Mouse (Mus musculus) naive thymus-derived CD4-positive, alpha-beta T cell, adult 2 months (primary cell): ENCODE measurements around the gene Pnpo.

Source experiments
- DNase-seq: peaks from one replicate; pipeline ENCODE4 v3.0.0-alpha.2; 2011; ENCODE audit warnings: low read depth

Pnpo gene

DNA sequence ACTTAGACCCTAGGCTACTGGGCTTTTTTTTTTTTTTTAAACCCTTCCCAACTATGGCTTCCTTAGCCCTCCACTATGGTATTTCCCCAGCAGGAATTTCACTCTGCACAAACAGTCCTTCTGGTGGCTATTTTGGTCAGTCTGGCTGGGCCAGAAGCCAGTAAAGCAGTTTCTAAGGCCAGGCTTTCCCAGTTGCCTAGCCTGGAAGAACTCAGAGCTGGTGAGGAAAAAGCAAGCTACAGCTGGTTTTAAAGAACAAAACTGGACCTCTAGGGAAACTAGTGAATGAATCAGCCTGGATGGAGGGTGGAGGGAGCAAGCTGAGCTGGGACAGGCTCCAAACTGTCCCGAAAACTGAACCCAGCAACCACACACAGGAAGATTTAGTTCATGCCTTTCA, 26.0 kb upstream of the Pnpo start:
- no peak for DNase-seq

GRCm38 (mm10) chr11:96969280-96969722, 25.5 kb upstream of the Pnpo start:
- DNase-seq, result no peak

- no peak for DNase-seq
Observed at GRCm38 (mm10) chr11:96968476-96968875, 24.7 kb upstream of the Pnpo start.

DNA sequence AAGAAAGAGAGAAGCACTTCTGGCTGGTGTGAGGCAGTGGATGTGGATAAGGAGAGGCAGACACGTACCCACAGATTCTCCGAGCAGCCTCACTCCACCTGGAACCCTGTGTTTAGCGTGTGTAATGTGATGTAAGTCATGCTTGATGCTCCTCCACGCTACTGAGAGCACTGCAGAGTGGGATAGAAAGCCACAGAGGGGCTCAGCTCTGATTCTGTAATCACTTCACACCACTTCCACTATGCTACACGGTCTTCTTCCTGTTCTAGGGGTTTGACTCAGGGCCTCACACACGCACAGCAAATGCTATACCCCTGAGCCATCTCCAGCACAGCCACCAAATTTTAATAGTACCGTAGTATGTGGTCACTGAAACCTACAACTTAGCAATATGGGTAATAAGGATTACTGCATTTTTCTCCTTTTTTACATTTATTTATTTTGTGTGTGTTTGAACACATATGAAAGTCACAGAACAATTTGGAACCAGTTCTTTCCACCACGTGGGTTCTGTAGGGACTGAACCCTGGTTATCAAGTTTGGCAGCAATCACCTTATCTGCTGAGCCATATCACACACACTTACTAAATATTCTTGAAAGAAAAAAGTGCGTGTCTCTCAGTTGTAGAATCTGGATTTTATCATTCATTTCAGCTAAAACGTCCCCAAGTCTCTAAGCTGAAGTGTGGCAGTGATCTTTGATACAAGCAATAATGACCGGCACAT, 23.9 kb upstream of the Pnpo start:
- no peak for DNase-seq

DNA sequence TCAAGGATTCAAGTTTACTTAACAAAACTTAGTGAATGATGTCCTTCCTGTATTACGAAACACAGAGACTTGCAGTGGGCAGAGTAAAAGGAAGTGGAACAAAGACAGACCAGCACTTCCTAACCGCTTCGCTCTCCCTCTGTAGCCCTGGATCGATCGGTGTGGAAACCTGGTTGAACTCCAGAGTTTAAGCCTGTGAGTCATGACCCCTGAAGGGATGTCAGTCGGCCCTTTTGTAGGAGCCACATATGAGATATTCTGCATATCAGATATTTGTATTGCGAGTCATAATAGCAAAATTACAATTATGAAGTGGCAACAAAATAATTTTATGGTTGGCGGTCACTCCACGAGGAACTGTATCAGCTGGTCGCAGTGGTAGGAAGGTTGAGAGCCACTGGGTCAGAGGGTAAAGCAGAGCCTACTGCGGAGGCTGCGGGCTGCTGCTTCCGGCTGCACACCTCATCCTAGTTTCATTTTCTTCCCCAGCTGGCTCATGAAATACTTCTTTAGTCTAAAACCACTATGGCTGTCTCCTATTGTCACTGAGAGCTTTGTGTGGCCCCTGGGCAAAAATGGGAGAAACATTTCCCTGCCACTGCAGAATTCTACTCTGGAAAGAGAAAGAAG, 23.2 kb upstream of the Pnpo start:
- peak; percentile 77 for DNase-seq

DNA sequence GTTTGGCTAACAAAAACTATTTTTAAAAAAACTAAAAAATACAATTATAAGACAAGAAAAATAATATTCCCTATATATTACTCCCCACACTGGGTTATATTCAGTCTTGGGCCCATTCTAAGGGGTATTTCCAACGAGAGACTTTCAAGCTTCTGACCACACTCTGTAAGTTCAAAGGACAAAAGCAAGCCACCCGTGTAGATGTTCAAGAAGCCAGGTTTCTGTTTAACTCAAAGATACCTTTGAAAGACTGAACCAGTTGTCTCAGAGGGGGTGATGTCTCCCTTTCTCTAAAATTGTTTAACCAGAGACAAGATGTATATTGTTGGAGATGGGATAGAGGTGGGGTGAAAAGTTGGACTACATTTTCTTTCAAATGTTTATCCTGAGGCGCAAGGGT, 22.4 kb upstream of the Pnpo start:
- no peak for DNase-seq

DNA sequence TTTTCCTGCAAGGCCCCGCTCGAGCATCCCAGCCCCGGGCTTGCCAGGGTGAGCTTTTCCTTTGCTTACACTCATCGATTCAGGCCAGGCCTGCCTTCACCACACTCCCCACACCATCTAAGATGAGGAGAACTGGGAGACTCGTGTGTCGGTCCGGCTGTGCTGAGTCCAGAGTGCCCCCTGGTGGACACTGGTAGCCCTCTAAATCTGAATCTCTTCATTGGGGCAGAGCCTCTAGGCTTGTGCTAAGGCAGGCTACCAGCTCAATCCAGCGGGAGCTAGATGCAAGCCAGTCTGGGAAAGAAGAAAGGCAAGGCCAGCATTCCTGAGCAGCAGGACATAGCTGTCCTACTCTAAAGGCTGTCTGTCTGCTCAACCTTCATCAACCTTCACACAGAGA, 19.8 kb upstream of the Pnpo start:
- peak; percentile 86 for DNase-seq

- no peak for DNase-seq
Observed at GRCm38 (mm10) chr11:96957061-96957805, 13.4 kb upstream of the Pnpo start.

DNA sequence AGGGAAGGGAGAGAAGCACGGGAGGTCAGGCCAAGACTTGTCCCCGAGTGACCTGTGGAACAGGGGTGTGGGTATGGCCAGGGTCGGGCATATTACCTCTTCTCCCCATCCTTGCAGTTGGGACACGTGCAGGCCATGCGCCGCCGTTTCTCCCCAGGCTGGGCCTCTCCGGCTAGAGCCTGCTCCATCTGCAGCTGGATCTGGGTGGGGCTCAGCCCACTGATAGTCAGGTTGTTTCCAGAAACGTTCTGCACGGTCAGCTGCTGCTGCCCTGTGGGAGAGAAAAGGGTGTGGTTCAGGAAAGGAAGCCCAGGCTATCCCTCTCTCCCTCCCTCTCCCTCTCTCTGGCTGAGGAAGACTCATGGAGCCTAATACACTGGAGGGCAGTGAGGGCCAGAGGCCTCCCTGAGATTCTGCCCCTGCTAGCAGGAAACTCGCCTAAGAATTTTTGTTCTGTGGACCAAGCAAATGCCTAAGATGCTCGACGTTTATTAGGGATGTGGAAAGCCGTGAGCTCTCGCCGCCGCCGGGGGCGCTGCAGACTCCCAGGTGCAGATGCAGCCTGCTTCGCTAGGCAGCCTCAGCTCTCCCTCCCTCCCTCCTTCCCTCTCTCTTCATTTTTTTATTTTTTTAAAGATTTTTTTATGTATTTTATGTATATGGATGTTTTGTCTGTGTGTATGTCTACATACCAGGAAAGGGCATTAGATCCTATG, 12.4 kb upstream of the Pnpo start:
- no peak for DNase-seq

DNA sequence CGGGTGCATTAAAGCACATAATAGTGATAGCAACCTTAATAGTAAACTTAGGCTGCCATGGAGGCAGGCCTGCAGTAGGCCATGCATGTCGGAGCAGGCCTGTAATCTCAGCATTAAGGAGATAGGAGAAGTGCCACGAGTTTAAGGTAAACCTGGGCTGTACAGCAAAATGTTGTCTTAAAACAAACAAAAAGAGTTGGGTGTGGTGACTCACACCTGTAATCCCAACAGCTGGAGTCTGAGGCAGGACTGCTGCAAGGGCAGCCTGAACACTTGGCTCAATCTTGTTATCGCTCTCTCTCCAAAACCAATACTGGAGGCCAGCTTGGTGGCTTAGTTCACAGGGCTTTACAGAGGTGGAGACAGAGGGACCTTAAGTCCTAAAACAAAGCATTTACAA, 11.3 kb upstream of the Pnpo start:
- no peak for DNase-seq

- no peak for DNase-seq
Observed at GRCm38 (mm10) chr11:96952896-96953295, 9.1 kb upstream of the Pnpo start.

DNA sequence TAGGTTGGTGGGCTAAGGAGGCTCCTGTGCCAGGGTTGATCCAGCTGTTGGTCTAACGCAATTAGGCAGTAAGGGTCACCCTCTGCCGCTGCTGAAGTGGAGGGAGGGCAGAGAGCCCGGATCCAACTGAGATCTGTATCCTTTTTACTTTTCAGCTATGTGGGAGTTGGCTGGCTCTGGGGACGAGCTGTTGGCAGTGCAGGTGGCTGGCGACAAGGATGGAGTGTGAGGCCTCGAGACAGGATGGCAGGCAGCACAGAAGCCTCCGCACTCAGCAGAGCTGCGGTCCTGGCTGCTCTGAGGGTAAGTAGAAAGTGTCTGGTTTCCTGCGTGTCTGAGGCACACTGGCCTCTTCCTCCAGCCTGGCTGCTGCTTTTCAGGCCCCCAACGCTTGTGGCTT, 8.6 kb upstream of the Pnpo start:
- DNase-seq, result no peak

DNA sequence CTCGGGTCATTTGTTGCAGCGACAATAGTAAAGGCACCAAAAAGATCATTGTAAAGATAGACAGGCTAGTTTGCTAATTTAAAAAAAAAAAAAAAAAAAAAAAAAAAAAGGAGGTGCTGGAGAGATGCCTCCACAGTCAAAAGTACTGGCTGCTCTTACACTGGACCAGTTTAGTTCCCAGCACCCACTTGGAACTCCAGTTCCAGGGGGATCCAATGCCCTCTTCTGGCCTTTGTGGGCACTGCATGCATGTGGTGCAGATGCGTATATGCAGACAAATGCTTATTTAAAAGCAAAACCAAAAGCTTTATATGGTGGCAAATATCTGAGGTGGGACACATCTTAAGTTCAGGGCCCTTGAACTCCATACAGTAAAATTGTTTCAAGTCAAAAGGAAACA, 7.0 kb upstream of the Pnpo start:
- DNase-seq, result peak; percentile 56

GRCm38 (mm10) chr11:96947849-96948248, 4.1 kb upstream of the Pnpo start:
- DNase-seq, result no peak

- no peak for DNase-seq
Observed at GRCm38 (mm10) chr11:96946498-96946897, 2.7 kb upstream of the Pnpo start.

- DNase-seq, result peak; percentile 70
Observed at GRCm38 (mm10) chr11:96944844-96945580, 1.2 kb upstream of the Pnpo start.

DNA sequence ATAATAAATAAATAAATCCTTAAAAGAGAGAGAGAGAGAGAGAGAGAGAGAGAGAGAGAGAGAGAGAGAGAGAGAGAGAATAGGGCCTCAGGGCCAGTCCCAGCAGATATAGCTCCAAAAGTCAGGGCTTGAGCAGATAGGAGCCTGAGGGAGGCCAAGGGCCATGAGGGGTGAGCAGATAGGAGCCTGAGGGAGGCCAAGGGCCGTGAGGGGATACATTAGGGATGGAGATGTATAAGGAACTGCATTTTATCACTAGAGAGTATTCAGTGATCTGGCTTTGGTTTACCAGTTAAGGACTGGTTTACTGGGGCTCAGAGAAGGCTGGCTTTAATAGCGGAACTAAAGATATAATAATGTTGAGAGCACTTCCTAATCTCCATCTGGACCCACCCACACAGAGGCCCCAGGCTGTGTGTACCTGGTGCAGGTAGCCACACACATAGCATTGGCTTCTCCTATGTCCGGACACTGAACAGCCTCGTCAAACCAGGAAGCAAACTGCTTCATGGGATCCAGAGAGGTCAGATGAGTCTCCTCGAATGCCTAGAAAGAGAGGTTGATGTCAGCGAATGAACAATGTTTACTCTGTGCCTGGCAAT, 1.7 kb downstream of the Pnpo start:
- no peak for DNase-seq

GRCm38 (mm10) chr11:96940578-96941465, 3.0 kb downstream of the Pnpo start:
- DNase-seq, result no peak

GRCm38 (mm10) chr11:96938426-96938800, 5.4 kb downstream of the Pnpo start:
- no peak for DNase-seq
